Mouse (Mus musculus) forebrain, embryonic 16.5 days (tissue): Measurements from ENCODE around the gene Sowahc. TPM values are rescaled to one million over a fixed set of nuclear protein-coding genes. Genes with fewer than 3 reads are reported as not detected.

Experiments
- ATAC-seq: fragments of 200-750 bp; cut with Nextera tagmentation; 2 replicates; pipeline ENCODE4 v1.8.0; 2017; ENCODE audit warnings: mild to moderate bottlenecking, moderate library complexity
- H3K27ac ChIP-seq: fragments of 300-500 bp; sonication (generic); 2 replicates; pipeline ENCODE4 v1.5.1; 2014; ENCODE audit warnings: low read length, control low read depth
- H3K27me3 ChIP-seq: fragments of 300-500 bp; sonication (generic); replicated peaks from 2 replicates; pipeline ENCODE4 v1.6.1; 2014; ENCODE audit warnings: low read length; ENCODE audit not compliant: control insufficient read depth, insufficient read depth
- H3K36me3 ChIP-seq: fragments of 300-500 bp; sonication (generic); 2 replicates; pipeline ENCODE4 v1.6.1; 2014; ENCODE audit not compliant: control insufficient read depth, insufficient read depth
- H3K4me1 ChIP-seq: fragments of 300-500 bp; sonication (generic); replicated peaks from 2 replicates; pipeline ENCODE4 v1.6.1; 2014; ENCODE audit warnings: low read length; ENCODE audit not compliant: control insufficient read depth, insufficient read depth
- H3K4me2 ChIP-seq: fragments of 300-500 bp; sonication (generic); 2 replicates; pipeline ENCODE4 v1.6.1; 2014; ENCODE audit warnings: mild to moderate bottlenecking, low read length, control low read depth
- H3K4me3 ChIP-seq: fragments of 300-500 bp; sonication (generic); replicated peaks from 2 replicates; pipeline ENCODE4 v1.5.1; 2014; ENCODE audit warnings: mild to moderate bottlenecking, low read length, control low read depth
- H3K9ac ChIP-seq: fragments of 300-500 bp; sonication (generic); replicated peaks from 2 replicates; pipeline ENCODE4 v1.6.1; 2014; ENCODE audit warnings: low read depth, low read length, control low read depth
- H3K9me3 ChIP-seq: fragments of 300-500 bp; sonication (generic); 2 replicates; pipeline ENCODE4 v1.6.1; 2016; ENCODE audit warnings: low read length; ENCODE audit not compliant: control insufficient read depth
- WGBS: fragments of 180-500 bp; shearing (Covaris S2); extraction: QIAGEN DNeasy Blood & Tissue Kit; methylation state at CpG from one replicate; pipeline ENCODE4 v1.1.7; 2014; 5-methylcytosine and 5-hydroxymethylcytosine counted together
- polyA plus RNA-seq: library from polyadenylated mRNA; unstranded; fragments of >200 nt; fragmentation: Nextera tagmentation; extraction: Ambion mirVana; gene quantifications from 2 replicates; pipeline ENCODE4 v1.2.1, GENCODE M21; 2015

The Sowahc gene
- polyA plus RNA-seq = 20.4 and 21.0 TPM in 2 replicates

DNA sequence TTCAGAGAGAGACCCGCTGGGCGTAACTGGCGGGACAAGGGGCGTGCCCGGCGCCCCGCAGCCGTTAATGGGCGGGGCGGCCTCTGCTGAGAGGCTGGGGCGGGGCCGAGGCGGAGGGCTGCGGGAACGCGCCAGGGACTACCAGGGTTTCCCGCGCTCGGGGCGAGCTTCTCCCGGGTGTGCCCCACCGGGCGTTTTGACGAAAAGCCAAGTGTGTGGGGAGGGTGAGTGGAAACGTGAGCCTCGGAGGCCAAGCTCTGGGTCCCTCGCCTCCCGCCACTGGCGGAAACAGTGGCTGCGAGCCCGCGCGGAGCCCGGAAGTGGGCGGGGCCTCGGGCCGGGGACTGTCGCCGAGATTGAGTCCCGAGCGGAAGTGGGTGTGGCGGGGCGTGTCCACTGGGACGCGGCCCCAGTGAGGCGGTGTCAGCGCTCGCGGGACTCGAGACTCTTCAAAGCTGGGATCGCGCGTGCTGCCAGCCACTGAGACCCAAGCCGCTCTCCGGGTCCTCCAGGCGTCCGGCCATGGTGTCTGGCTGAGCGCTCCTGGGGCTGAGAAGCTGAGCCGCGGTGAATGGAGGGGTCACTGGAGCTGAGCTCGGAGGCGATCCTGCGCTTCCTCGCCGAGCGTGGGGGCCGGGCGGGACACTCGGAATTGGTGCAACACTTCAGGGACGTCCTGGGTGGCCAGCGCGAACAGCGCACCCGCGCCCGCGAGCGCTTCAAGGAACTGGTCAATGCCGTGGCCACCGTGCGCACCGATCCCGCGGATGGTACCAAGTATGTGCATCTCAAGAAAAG, at the start of gene Sowahc, which contains the start of gene Sept10:
Gene Sowahc (plus strand): TSS at position 481 of the 798 bp plus-strand sequence.
Gene Sept10 (minus strand): TSS at position 375 of the 798 bp plus-strand sequence.
- Histone ChIP-seq H3K4me2 (peak within 1 kb of the TSS; percentile 100), H3K36me3 (no peaks in the 10 kb centered on the region), H3K9me3 (no peaks in the 10 kb centered on the region), H3K27me3 (no peaks in the 10 kb centered on the region), H3K9ac (peak within 1 kb of the TSS; percentile 91), H3K4me3 (peak within 1 kb of the TSS; percentile 96), H3K4me1 (peaks cover 23% of the 10 kb centered on the region), H3K27ac (peak within 1 kb of the TSS; percentile 97)
- under 1% methylated on average over 80 of the region's 84 CpGs for WGBS
- ATAC-seq = peak; percentile 97

DNA sequence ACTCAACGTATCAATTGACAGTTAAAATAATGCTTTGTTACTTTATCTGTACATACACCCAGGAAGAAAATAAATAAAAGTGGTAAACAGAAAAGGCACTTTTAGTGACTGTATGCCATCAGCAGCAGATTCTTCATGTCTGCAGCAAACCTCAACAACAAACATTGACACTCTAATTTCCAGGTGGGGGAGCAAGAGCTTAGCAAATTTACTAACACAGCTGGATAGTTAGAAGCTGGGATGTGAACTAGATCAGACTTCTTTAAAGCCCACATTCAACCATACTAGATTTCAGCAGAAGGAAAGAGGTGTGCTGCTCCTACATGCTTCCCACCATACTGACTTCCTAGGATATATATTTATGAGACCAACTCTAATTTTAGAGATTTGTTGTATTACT, 49.2 kb upstream of the Sowahc start:
- Histone ChIP-seq H3K9ac (no peak overlapping the region), H3K27ac (no peak overlapping the region), H3K36me3 (no peaks in the 10 kb centered on the region), H3K27me3 (no peaks in the 10 kb centered on the region), H3K9me3 (no peaks in the 10 kb centered on the region), H3K4me3 (no peak overlapping the region), H3K4me2 (no peak overlapping the region), H3K4me1 (peaks cover 2% of the 10 kb centered on the region; the same call in 1 of the 2 replicates)
- WGBS = 100% methylated on average over 1 of the region's 1 CpGs
- no peak for ATAC-seq

DNA sequence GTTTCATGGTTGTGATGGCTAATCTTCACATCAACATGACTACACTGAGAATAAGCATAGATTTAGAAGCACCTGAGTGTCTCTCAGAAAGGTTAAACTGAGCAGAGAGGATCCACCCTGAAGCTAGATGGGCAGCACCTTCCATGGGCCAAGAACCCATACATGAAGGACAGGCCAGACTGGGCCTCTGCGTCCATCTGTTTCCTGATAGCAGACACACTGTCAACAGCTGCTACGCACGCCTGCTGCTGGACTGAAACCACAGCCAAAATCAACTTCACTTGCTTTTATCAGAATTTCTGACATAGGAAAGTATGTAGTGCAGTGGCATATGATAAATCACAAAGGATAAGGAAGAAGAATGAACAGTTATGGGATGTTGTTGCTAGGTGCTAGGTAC, 42.1 kb upstream of the Sowahc start:
- Histone ChIP-seq H3K27ac (no peak overlapping the region), H3K36me3 (no peaks in the 10 kb centered on the region), H3K9ac (no peak overlapping the region), H3K4me3 (no peak overlapping the region), H3K27me3 (no peaks in the 10 kb centered on the region), H3K9me3 (no peaks in the 10 kb centered on the region), H3K4me2 (no peak overlapping the region), H3K4me1 (0 out of 2 replicates have a peak, but pooled peaks cover 2% of the 10 kb centered on the region)
- 89% methylated on average over 3 of the region's 3 CpGs for WGBS
- no peak for ATAC-seq

DNA sequence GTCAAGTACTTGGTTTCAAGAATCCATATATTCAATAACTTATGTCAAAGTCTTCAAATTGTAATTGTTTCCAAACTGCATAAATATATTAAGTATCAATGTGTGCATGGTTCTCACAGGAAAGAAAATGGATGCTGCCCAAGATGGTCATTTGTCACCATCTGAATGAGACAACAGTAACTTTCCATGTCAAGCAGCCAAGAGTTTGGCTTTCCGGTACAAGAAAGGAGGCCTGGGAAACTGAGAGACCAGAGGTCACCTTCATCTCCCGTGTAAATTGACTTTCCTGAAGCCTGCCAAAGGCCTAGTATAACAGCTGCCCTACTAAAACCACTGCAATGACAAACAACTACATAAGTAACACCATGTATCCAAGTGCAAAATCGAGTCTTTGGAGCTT, 39.4 kb upstream of the Sowahc start:
- no peaks in the 10 kb centered on the region for H3K36me3 ChIP-seq
- WGBS = 84% methylated on average over 3 of the region's 3 CpGs
- no peak overlapping the region for H3K9ac ChIP-seq
- no peaks in the 10 kb centered on the region for H3K4me1 ChIP-seq
- no peak overlapping the region for H3K4me2 ChIP-seq
- no peaks in the 10 kb centered on the region for H3K27me3 ChIP-seq
- no peak for ATAC-seq
- H3K9me3 ChIP-seq = no peaks in the 10 kb centered on the region
- H3K27ac ChIP-seq = no peak overlapping the region
- H3K4me3 ChIP-seq = no peak overlapping the region

DNA sequence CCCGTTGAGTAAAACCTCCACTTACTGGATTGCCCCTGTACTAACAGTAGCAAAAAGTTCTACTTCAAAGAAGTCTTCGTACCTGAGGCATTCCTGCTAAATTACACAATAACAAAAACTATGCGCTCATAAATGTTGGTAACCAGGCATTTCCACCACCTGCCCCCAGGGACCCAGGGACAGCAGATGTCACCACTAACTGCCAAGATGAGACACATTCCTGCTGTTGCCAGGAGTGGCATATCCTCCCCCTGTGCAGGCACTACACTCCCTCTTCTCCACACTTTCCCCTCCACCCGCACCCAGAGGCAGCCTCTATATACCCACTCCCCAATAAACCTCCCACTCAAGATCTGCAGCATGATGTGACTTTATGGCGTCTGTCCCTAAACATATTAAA, 26.9 kb upstream of the Sowahc start:
- H3K36me3 ChIP-seq = no peaks in the 10 kb centered on the region
- no peaks in the 10 kb centered on the region for H3K9me3 ChIP-seq
- H3K4me3 ChIP-seq = no peak overlapping the region
- WGBS = 71% methylated on average over 5 of the region's 5 CpGs
- H3K9ac ChIP-seq = no peak overlapping the region
- no peak for ATAC-seq
- H3K4me1 ChIP-seq = no peaks in the 10 kb centered on the region; the same call in 1 of the 2 replicates
- H3K27ac ChIP-seq = no peak overlapping the region
- no peak overlapping the region for H3K4me2 ChIP-seq
- no peaks in the 10 kb centered on the region for H3K27me3 ChIP-seq

DNA sequence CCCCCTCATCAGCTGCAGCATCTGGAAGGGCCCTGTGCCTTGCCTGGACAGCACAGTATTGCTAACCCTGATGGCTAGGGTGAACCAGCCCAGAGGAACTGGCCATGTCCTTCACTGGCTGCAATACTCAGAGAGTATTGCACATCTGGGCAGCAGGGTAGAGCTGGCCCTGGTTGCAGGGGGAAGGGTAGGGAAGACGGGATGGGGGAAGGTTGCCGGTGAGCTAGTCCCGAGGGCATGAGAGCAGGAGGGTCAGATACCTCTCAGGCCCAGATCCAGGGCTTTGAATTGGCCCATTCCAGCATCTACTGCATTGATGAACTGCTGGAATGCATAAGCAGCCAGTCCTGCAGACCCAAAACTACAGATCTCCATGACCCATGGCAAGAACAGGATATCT, 25.0 kb upstream of the Sowahc start:
- Histone ChIP-seq H3K4me3 (no peak overlapping the region), H3K27ac (no peak overlapping the region), H3K4me2 (no peak overlapping the region), H3K9ac (no peak overlapping the region), H3K4me1 (no peaks in the 10 kb centered on the region; the same call in 1 of the 2 replicates), H3K9me3 (no peaks in the 10 kb centered on the region), H3K27me3 (no peaks in the 10 kb centered on the region), H3K36me3 (no peaks in the 10 kb centered on the region)
- no peak for ATAC-seq
- 85% methylated on average over 3 of the region's 3 CpGs for WGBS

DNA sequence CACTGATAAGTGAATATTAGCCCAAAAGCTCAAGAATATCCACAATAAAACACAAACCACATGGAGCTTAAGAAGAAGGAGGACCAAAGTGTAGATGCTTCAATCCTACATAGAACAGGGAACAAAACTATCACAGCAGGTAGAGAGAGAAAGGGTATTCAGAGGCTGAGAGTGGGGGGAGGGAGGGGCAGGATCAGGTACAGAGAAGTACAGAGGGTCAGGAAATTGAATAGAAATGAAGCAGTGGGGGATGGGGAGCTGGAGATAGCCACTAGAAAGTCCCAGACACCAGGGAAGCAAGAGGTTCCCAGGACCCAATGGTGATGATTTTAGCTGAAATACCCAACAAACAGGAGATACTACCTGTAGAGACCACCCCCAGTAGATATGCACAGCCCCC, 21.7 kb upstream of the Sowahc start:
- no peaks in the 10 kb centered on the region for H3K27me3 ChIP-seq
- no peaks in the 10 kb centered on the region; the same call in 1 of the 2 replicates for H3K4me1 ChIP-seq
- H3K9me3 ChIP-seq = no peaks in the 10 kb centered on the region
- no peak overlapping the region for H3K27ac ChIP-seq
- no peaks in the 10 kb centered on the region for H3K36me3 ChIP-seq
- no peak overlapping the region for H3K4me3 ChIP-seq
- no peak for ATAC-seq
- H3K4me2 ChIP-seq = no peak overlapping the region
- no peak overlapping the region for H3K9ac ChIP-seq

DNA sequence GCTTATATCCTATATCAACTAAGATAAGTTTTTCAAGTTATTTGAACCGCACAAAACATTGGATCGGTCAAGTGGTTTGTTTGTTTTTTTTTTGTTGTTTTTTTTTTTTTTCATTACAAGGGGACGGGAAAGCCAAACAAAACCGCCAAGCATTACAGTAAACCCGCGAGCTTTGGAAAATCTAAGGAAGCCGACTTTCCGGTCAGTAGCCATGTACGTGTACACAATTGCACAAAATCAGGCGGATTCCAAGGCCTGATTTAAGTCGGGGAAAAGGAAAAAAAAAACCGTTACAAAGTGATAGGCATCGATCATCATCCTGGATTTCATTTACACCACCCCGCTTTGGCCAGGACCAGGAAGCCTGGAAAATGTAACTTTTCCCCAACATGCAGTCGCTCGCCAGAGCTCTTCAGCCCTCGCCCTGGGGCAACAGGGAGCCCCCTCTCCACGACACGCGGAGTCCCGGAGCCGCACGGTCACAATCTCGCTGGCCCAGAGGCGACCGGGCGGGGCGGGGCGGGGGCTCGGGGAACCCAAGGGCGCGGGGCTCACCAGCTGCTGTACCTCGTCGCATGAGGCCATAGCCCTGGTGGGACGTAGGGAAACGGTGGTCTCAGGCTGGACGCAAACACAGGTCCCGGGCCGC, 805 bp upstream of the Sowahc start:
- no peaks in the 10 kb centered on the region for H3K27me3 ChIP-seq
- peak; percentile 67; the same call in 1 of the 2 replicates for ATAC-seq
- peak overlapping the region; percentile 53 for H3K4me2 ChIP-seq
- peak overlapping the region; percentile 97 for H3K27ac ChIP-seq
- H3K9me3 ChIP-seq = no peaks in the 10 kb centered on the region
- WGBS = 2% methylated on average over 39 of the region's 39 CpGs
- H3K4me3 ChIP-seq = peak overlapping the region; percentile 96
- no peaks in the 10 kb centered on the region for H3K36me3 ChIP-seq
- H3K4me1 ChIP-seq = peaks cover 23% of the 10 kb centered on the region
- H3K9ac ChIP-seq = peak overlapping the region; percentile 91

DNA sequence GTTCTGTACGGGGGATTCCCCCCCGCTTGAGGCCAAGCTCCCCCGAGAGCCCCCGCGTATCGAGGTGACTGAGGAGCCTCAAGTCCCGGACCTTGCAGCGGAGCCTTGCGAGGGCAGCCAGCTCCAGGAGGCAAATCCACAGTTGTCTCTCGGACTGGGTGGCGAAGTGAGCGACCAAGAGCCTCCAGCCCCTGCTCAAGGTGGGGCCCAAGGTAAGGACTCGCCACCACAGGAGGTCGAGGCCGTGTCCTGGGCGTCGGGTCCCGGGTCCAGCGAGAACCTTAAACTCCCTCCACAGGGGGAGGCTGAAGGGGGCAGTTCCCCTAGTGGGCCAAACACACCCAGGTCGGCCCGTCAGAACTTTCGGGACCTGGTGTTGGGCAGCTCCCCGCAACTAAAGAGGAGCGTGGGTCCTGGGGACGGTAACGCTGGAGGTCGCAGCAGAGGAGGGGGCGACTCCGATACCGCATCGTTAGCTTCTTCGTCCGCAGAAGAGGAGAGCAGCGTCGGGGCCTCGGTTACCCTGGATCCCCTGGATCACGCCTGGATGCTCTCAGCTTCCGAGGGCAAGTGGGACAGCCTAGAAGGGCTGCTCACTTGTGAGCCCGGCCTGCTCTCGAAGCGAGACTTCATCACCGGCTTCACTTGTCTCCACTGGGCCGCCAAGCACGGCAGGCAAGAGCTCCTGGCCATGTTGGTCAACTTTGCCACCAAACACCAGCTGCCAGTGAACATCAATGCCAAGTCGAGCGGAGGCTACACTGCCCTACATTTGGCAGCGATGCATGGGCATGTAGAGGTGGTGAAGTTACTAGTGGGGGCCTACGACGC, 733 bp downstream of the Sowahc start:
- Histone ChIP-seq H3K4me1 (peaks cover 23% of the 10 kb centered on the region), H3K9ac (peak overlapping the region; percentile 91), H3K9me3 (no peaks in the 10 kb centered on the region), H3K27ac (peak overlapping the region; percentile 97), H3K4me3 (peak overlapping the region; percentile 96), H3K36me3 (no peaks in the 10 kb centered on the region), H3K27me3 (no peaks in the 10 kb centered on the region), H3K4me2 (peak overlapping the region; percentile 100)
- under 1% methylated on average over 48 of the region's 49 CpGs for WGBS
- no peak for ATAC-seq
